Mouse (Mus musculus): ENCODE measurements at regions not wholly inside any gene's neighbourhood (a gene's known extent, or its start where the extent isn't known, plus 50 kb on each side); places are given as distances from the start of the nearest gene placed in this dataset.
A peak's percentile ranks its signal among the peaks of the same experiment; 100 is the strongest.

- Histone ChIP-seq H3K27me3 (ENCODE audit: control insufficient read depth, insufficient read depth, low read length) (no peaks in the 10 kb centered on the region), H3K27ac (ENCODE audit: insufficient read depth, low read length) (no peak overlapping the region), H3K4me1 (ENCODE audit: control insufficient read depth, insufficient read depth, low read length) (no peaks in the 10 kb centered on the region), H3K4me3 (replicated peaks; ENCODE audit: insufficient read depth, low read depth, low read length) (no peak overlapping the region)
- 46% methylated on average over 11 of the region's 11 CpGs for WGBS
- no peak for DNase-seq
- no peak for TF ChIP-seq CTCF (IDR thresholded peaks at IDR 0.05; ENCODE audit: borderline replicate concordance, insufficient read depth, low read depth, low read length)
- TF ChIP-seq POLR2A (IDR thresholded peaks at IDR 0.05; ENCODE audit: borderline replicate concordance, insufficient read depth, low read length) = no peak
Observed at GRCm38 (mm10) chr7:78085783-78086565, 651.8 kb downstream of the Ntrk3 start.

DNA sequence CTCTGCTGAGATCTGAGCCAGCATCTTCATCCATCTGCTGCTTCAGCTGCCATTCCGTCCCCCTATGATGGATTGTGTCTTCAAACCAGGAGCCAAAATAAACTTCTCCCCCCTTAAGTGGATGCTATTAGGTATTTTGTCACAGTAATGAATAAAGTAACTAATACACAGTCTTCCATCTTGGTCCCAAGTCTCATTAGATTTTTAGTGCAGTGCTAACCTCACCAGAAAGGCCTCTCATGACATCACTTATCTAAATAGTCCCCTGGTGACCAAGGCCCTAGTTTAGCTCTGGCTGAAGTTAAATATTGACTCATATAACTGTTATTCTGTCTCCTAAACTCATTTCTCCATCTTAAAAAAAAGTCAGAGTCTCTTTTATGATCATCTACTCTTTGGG, 658.1 kb downstream of the Ntrk3 start:
- DNase-seq = no peak
- H3K27ac ChIP-seq (ENCODE audit: insufficient read depth, low read length) = no peak overlapping the region
- TF ChIP-seq POLR2A (IDR thresholded peaks at IDR 0.05; ENCODE audit: borderline replicate concordance, insufficient read depth, low read length) (no peak), CTCF (IDR thresholded peaks at IDR 0.05; ENCODE audit: borderline replicate concordance, insufficient read depth, low read depth, low read length) (no peak)
- no peaks in the 10 kb centered on the region for H3K27me3 ChIP-seq (ENCODE audit: control insufficient read depth, insufficient read depth, low read length)
- H3K4me1 ChIP-seq (ENCODE audit: control insufficient read depth, insufficient read depth, low read length) = no peaks in the 10 kb centered on the region
- H3K4me3 ChIP-seq (replicated peaks; ENCODE audit: insufficient read depth, low read depth, low read length) = no peak overlapping the region
- 48% methylated on average over 1 of the region's 1 CpGs for WGBS

- no peak overlapping the region for H3K4me3 ChIP-seq (replicated peaks; ENCODE audit: insufficient read depth, low read depth, low read length)
Observed at GRCm38 (mm10) chr7:78071131-78071530, 666.7 kb downstream of the Ntrk3 start.

GRCm38 (mm10) chr7:78061631-78062030, 676.2 kb downstream of the Ntrk3 start:
- 89% methylated on average over 1 of the region's 1 CpGs for WGBS
- Histone ChIP-seq H3K4me3 (replicated peaks; ENCODE audit: insufficient read depth, low read depth, low read length) (no peak overlapping the region), H3K27ac (ENCODE audit: insufficient read depth, low read length) (no peak overlapping the region), H3K27me3 (ENCODE audit: control insufficient read depth, insufficient read depth, low read length) (no peaks in the 10 kb centered on the region), H3K4me1 (ENCODE audit: control insufficient read depth, insufficient read depth, low read length) (no peaks in the 10 kb centered on the region)
- DNase-seq = no peak
- no peak for TF ChIP-seq POLR2A (IDR thresholded peaks at IDR 0.05; ENCODE audit: borderline replicate concordance, insufficient read depth, low read length)
- TF ChIP-seq CTCF (IDR thresholded peaks at IDR 0.05; ENCODE audit: borderline replicate concordance, insufficient read depth, low read depth, low read length) = no peak

More at GRCm38 (mm10) chr7:78071131-78071530, 666.7 kb downstream of the Ntrk3 start:
- TF ChIP-seq CTCF (IDR thresholded peaks at IDR 0.05; ENCODE audit: borderline replicate concordance, insufficient read depth, low read depth, low read length) = no peak
- no peak for TF ChIP-seq POLR2A (IDR thresholded peaks at IDR 0.05; ENCODE audit: borderline replicate concordance, insufficient read depth, low read length)
- peak; percentile 11 to 31 for DNase-seq
- Histone ChIP-seq H3K27me3 (ENCODE audit: control insufficient read depth, insufficient read depth, low read length) (no peaks in the 10 kb centered on the region), H3K4me1 (ENCODE audit: control insufficient read depth, insufficient read depth, low read length) (peaks cover 4% of the 10 kb centered on the region), H3K27ac (ENCODE audit: insufficient read depth, low read length) (no peak overlapping the region)
- 37% methylated on average over 7 of the region's 7 CpGs for WGBS

- TF ChIP-seq CTCF (IDR thresholded peaks at IDR 0.05; ENCODE audit: borderline replicate concordance, insufficient read depth, low read depth, low read length) = no peak
- no peak for TF ChIP-seq POLR2A (IDR thresholded peaks at IDR 0.05; ENCODE audit: borderline replicate concordance, insufficient read depth, low read length)
- 72% methylated on average over 3 of the region's 3 CpGs for WGBS
Observed at GRCm38 (mm10) chr7:78049606-78050005, 688.2 kb downstream of the Ntrk3 start.

DNA sequence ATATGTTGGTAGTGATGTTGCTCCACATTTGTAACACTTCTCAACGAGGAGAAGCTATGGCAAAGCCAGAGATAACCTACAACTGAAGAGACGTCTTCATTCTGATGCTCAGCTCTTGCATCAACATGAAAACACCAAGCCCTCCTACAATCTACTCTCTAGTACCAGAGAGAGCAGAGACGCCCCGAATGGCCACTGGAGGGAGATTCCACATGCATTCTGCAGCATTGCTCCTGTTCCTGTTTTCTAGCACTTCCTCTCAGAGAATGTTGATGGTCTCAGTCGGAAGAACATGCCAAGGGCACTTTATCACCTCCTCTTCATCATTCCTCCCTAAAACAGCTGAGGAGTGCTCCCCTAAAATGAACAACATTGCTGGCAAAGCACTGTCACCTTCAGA, 692.4 kb downstream of the Ntrk3 start:
- Histone ChIP-seq H3K27me3 (ENCODE audit: control insufficient read depth, insufficient read depth, low read length) (no peaks in the 10 kb centered on the region), H3K4me1 (ENCODE audit: control insufficient read depth, insufficient read depth, low read length) (no peaks in the 10 kb centered on the region), H3K27ac (ENCODE audit: insufficient read depth, low read length) (no peak overlapping the region), H3K4me3 (replicated peaks; ENCODE audit: insufficient read depth, low read depth, low read length) (no peak overlapping the region)
- TF ChIP-seq CTCF (IDR thresholded peaks at IDR 0.05; ENCODE audit: borderline replicate concordance, insufficient read depth, low read depth, low read length) (peak; percentile 5; the same call in 1 of the 2 replicates), POLR2A (IDR thresholded peaks at IDR 0.05; ENCODE audit: borderline replicate concordance, insufficient read depth, low read length) (no peak)
- 62% methylated on average over 5 of the region's 5 CpGs for WGBS
- DNase-seq = no peak

More at GRCm38 (mm10) chr7:78049606-78050005, 688.2 kb downstream of the Ntrk3 start:
- no peak overlapping the region for H3K27ac ChIP-seq (ENCODE audit: insufficient read depth, low read length)
- no peaks in the 10 kb centered on the region for H3K27me3 ChIP-seq (ENCODE audit: control insufficient read depth, insufficient read depth, low read length)
- no peak overlapping the region for H3K4me3 ChIP-seq (replicated peaks; ENCODE audit: insufficient read depth, low read depth, low read length)
- no peaks in the 10 kb centered on the region for H3K4me1 ChIP-seq (ENCODE audit: control insufficient read depth, insufficient read depth, low read length)
- DNase-seq = no peak

- DNase-seq = no peak
- Histone ChIP-seq H3K4me3 (replicated peaks; ENCODE audit: insufficient read depth, low read depth, low read length) (no peak overlapping the region), H3K27ac (ENCODE audit: insufficient read depth, low read length) (no peak overlapping the region), H3K4me1 (ENCODE audit: control insufficient read depth, insufficient read depth, low read length) (no peaks in the 10 kb centered on the region), H3K27me3 (ENCODE audit: control insufficient read depth, insufficient read depth, low read length) (no peaks in the 10 kb centered on the region)
- no peak for TF ChIP-seq POLR2A (IDR thresholded peaks at IDR 0.05; ENCODE audit: borderline replicate concordance, insufficient read depth, low read length)
- no peak for TF ChIP-seq CTCF (IDR thresholded peaks at IDR 0.05; ENCODE audit: borderline replicate concordance, insufficient read depth, low read depth, low read length)
- 78% methylated on average over 2 of the region's 2 CpGs for WGBS
Observed at GRCm38 (mm10) chr7:78031032-78031431, 706.8 kb downstream of the Ntrk3 start.

- no peak for DNase-seq
- TF ChIP-seq POLR2A (IDR thresholded peaks at IDR 0.05; ENCODE audit: borderline replicate concordance, insufficient read depth, low read length) = no peak
- no peak for TF ChIP-seq CTCF (IDR thresholded peaks at IDR 0.05; ENCODE audit: borderline replicate concordance, insufficient read depth, low read depth, low read length)
- Histone ChIP-seq H3K4me3 (replicated peaks; ENCODE audit: insufficient read depth, low read depth, low read length) (no peak overlapping the region), H3K27me3 (ENCODE audit: control insufficient read depth, insufficient read depth, low read length) (no peaks in the 10 kb centered on the region), H3K4me1 (ENCODE audit: control insufficient read depth, insufficient read depth, low read length) (no peaks in the 10 kb centered on the region), H3K27ac (ENCODE audit: insufficient read depth, low read length) (no peak overlapping the region)
- WGBS = 51% methylated on average over 4 of the region's 4 CpGs
Observed at GRCm38 (mm10) chr7:78026992-78027615, 710.7 kb downstream of the Ntrk3 start.

Measured in cerebellum, adult 2 months (tissue).